Mouse (Mus musculus) lung, postnatal 0 days (tissue): ENCODE data around the gene Pkig. TPM values are rescaled to one million over a fixed set of nuclear protein-coding genes. Genes with fewer than 3 reads are reported as not detected.
"Not testable (repeated sequence)": the region's sequence is repeated elsewhere in the genome, so short reads cannot be mapped to it uniquely, and the experiment has no call there.

Experiments used
- ATAC-seq: fragments of 200-750 bp; cut with Nextera tagmentation; 2 replicates; pipeline ENCODE4 v1.8.0; 2017; ENCODE audit warnings: moderate library complexity
- DNase-seq: peaks from one replicate; pipeline ENCODE4 v3.0.0-alpha.2; 2016; ENCODE audit warnings: low spot score
- H3K27ac ChIP-seq: fragments of 300-500 bp; sonication (generic); 2 replicates; pipeline ENCODE4 v1.5.1; 2014; ENCODE audit warnings: antibody characterized with exemption, mild to moderate bottlenecking, low read length, mixed read lengths
- H3K27me3 ChIP-seq: fragments of 300-500 bp; sonication (generic); replicated peaks from 2 replicates; pipeline ENCODE4 v1.6.1; 2014; ENCODE audit warnings: low read length, mixed read lengths; ENCODE audit not compliant: insufficient read depth
- H3K36me3 ChIP-seq: fragments of 300-500 bp; sonication (generic); 2 replicates; pipeline ENCODE4 v1.6.1; 2014; ENCODE audit warnings: low read length, mixed read lengths; ENCODE audit not compliant: insufficient read depth
- H3K4me1 ChIP-seq: fragments of 300-500 bp; sonication (generic); 2 replicates; pipeline ENCODE4 v1.6.1; 2014; ENCODE audit warnings: antibody characterized with exemption, low read depth, low read length, mixed read lengths; ENCODE audit not compliant: insufficient read depth
- H3K4me2 ChIP-seq: fragments of 300-500 bp; sonication (generic); replicated peaks from 2 replicates; pipeline ENCODE4 v1.6.1; 2014; ENCODE audit warnings: low read depth, mild to moderate bottlenecking, low read length, moderate library complexity, mixed read lengths
- H3K4me3 ChIP-seq: fragments of 300-500 bp; sonication (generic); 2 replicates; pipeline ENCODE4 v1.5.1; 2014; ENCODE audit warnings: low read depth, low read length
- H3K9ac ChIP-seq: fragments of 300-500 bp; sonication (generic); replicated peaks from 2 replicates; pipeline ENCODE4 v1.6.1; 2014; ENCODE audit warnings: low read depth, mild to moderate bottlenecking
- H3K9me3 ChIP-seq: fragments of 300-500 bp; sonication (generic); 2 replicates; pipeline ENCODE4 v1.6.1; 2016; ENCODE audit warnings: low read length, mixed read lengths
- CTCF ChIP-seq: IDR thresholded peaks from 2 replicates; pipeline ENCODE4 v1.5.1; 2016; ENCODE audit warnings: antibody characterized with exemption, mild to moderate bottlenecking
- EP300 ChIP-seq: IDR thresholded peaks from 2 replicates; pipeline ENCODE4 v1.6.1; 2016; ENCODE audit warnings: antibody characterized with exemption, mild to moderate bottlenecking, control low read depth
- WGBS: fragments of 180-500 bp; shearing (Covaris S2); extraction: QIAGEN DNeasy Blood & Tissue Kit; methylation state at CpG from one replicate; pipeline ENCODE4 v1.1.7; 2014; 5-methylcytosine and 5-hydroxymethylcytosine counted together
- polyA plus RNA-seq: library from polyadenylated mRNA; unstranded; fragments of >200 nt; fragmentation: Nextera tagmentation; extraction: Ambion mirVana; gene quantifications from 2 replicates; pipeline ENCODE4 v1.2.1, GENCODE M21; 2015

The Pkig gene
- polyA plus RNA-seq, 1 experiment from 2014 or later = 106 TPM

- DNase-seq = no peak
- H3K27me3 ChIP-seq = no peaks in the 10 kb centered on the region
- 62% methylated on average over 11 of the region's 11 CpGs for WGBS
- TF ChIP-seq EP300 (no peak), CTCF (no peak)
- peak overlapping the region; percentile 6; the same call in 1 of the 2 replicates for H3K27ac ChIP-seq
- H3K4me2 ChIP-seq = peak overlapping the region; percentile 69; the same call in 1 of the 2 replicates
- peaks cover 5% of the 10 kb centered on the region; the same call in 1 of the 2 replicates for H3K4me1 ChIP-seq
- H3K9me3 ChIP-seq = 0 out of 2 replicates have a peak, but pooled peaks cover 4% of the 10 kb centered on the region
- no peak overlapping the region for H3K9ac ChIP-seq
- no peak for ATAC-seq
- H3K4me3 ChIP-seq = no peak overlapping the region
- H3K36me3 ChIP-seq = no peaks in the 10 kb centered on the region
These were observed 12.3 kb upstream of the Pkig start for GRCm38 (mm10) chr2:163645700-163646460.

GRCm38 (mm10) chr2:163646461-163647080 lies 11.6 kb upstream of the Pkig start:
- Histone ChIP-seq H3K27ac (no peak overlapping the region), H3K9me3 (0 out of 2 replicates have a peak, but pooled peaks cover 4% of the 10 kb centered on the region), H3K4me2 (no peak overlapping the region), H3K9ac (no peak overlapping the region), H3K36me3 (no peaks in the 10 kb centered on the region), H3K27me3 (no peaks in the 10 kb centered on the region), H3K4me3 (no peak overlapping the region), H3K4me1 (peaks cover 5% of the 10 kb centered on the region; the same call in 1 of the 2 replicates)
- no peak for ATAC-seq
- WGBS = 52% methylated on average over 5 of the region's 5 CpGs
- no peak for TF ChIP-seq CTCF
- no peak for TF ChIP-seq EP300
- DNase-seq = no peak

GRCm38 (mm10) chr2:163655699-163656098 lies 2.5 kb upstream of the Pkig start:
- H3K4me1 ChIP-seq, DNase-seq, H3K36me3 ChIP-seq, H3K27me3 ChIP-seq, H3K4me3 ChIP-seq, H3K9ac ChIP-seq, H3K4me2 ChIP-seq, H3K27ac ChIP-seq, H3K9me3 ChIP-seq, ATAC-seq: not testable (repeated sequence)
- WGBS = 97% methylated on average over 6 of the region's 12 CpGs

GRCm38 (mm10) chr2:163657486-163657885 lies 700 bp upstream of the Pkig start:
- Histone ChIP-seq H3K4me3 (no peak overlapping the region), H3K4me2 (no peak overlapping the region)
- TF ChIP-seq CTCF (no peak), EP300 (no peak)

GRCm38 (mm10) chr2:163658941-163659340 lies 755 bp downstream of the Pkig start:
- Histone ChIP-seq H3K27ac (peak overlapping the region; percentile 78; the same call in 1 of the 2 replicates), H3K4me1 (peaks cover 2% of the 10 kb centered on the region; the same call in 1 of the 2 replicates), H3K27me3 (no peaks in the 10 kb centered on the region), H3K36me3 (no peaks in the 10 kb centered on the region), H3K4me2 (peak overlapping the region; percentile 60), H3K9me3 (no peaks in the 10 kb centered on the region), H3K4me3 (peak overlapping the region; percentile 80), H3K9ac (peak overlapping the region; percentile 64)
- ATAC-seq (peak; percentile 16), DNase-seq (no peak)
- under 1% methylated on average over 8 of the region's 8 CpGs for WGBS
- TF ChIP-seq EP300 (no peak), CTCF (no peak)

More at GRCm38 (mm10) chr2:163657486-163657885, 700 bp upstream of the Pkig start:
- Histone ChIP-seq H3K4me1 (peaks cover 2% of the 10 kb centered on the region; the same call in 1 of the 2 replicates), H3K9ac (no peak overlapping the region), H3K27me3 (no peaks in the 10 kb centered on the region), H3K27ac (no peak overlapping the region), H3K9me3 (no peaks in the 10 kb centered on the region), H3K36me3 (no peaks in the 10 kb centered on the region)
- 76% methylated on average over 2 of the region's 2 CpGs for WGBS
- no peak for DNase-seq
- ATAC-seq = no peak

GRCm38 (mm10) chr2:163659431-163659830 lies 1.2 kb downstream of the Pkig start:
- Histone ChIP-seq H3K9ac (no peak overlapping the region), H3K36me3 (no peaks in the 10 kb centered on the region), H3K4me2 (peak overlapping the region; percentile 60; the same call in 1 of the 2 replicates), H3K27ac (peak overlapping the region; percentile 78; the same call in 1 of the 2 replicates), H3K9me3 (no peaks in the 10 kb centered on the region), H3K4me3 (peak overlapping the region; percentile 80; the same call in 1 of the 2 replicates), H3K27me3 (no peaks in the 10 kb centered on the region), H3K4me1 (peaks cover 2% of the 10 kb centered on the region; the same call in 1 of the 2 replicates)
- 75% methylated on average over 12 of the region's 12 CpGs for WGBS
- TF ChIP-seq CTCF (no peak), EP300 (no peak)
- DNase-seq (no peak), ATAC-seq (no peak)
